Mouse (Mus musculus) fat pad, adult 2 months (tissue): ENCODE data around the gene Vps4b.

Experiments
- DNase-seq: peaks from one replicate; pipeline ENCODE4 v3.0.0-alpha.2; 2011; ENCODE audit warnings: low read depth, low spot score; ENCODE audit errors: extremely low read depth

Gene Vps4b

GRCm38 (mm10) chr1:106796542-106796924 is at the start of gene Vps4b:
Gene Vps4b (minus strand): TSS chr1:106796728.
- DNase-seq = peak; percentile 49

- no peak for DNase-seq
Observed at GRCm38 (mm10) chr1:106828784-106829183, 32.3 kb upstream of the Vps4b start.

GRCm38 (mm10) chr1:106822297-106822696 is 25.8 kb upstream of the Vps4b start:
- peak; percentile 88 for DNase-seq

GRCm38 (mm10) chr1:106818323-106818722 is 21.8 kb upstream of the Vps4b start:
- DNase-seq = no peak

GRCm38 (mm10) chr1:106816766-106817165 is 20.2 kb upstream of the Vps4b start:
- DNase-seq = no peak

- no peak for DNase-seq
Observed at GRCm38 (mm10) chr1:106815265-106815664, 18.7 kb upstream of the Vps4b start.

GRCm38 (mm10) chr1:106814864-106815263 is 18.3 kb upstream of the Vps4b start:
- no peak for DNase-seq

GRCm38 (mm10) chr1:106799931-106800330 is 3.4 kb upstream of the Vps4b start:
- no peak for DNase-seq

GRCm38 (mm10) chr1:106799406-106799805 is 2.9 kb upstream of the Vps4b start:
- DNase-seq = no peak

GRCm38 (mm10) chr1:106796987-106797779 is 655 bp upstream of the Vps4b start:
- no peak for DNase-seq

- DNase-seq = no peak
Observed at GRCm38 (mm10) chr1:106795634-106796541, 640 bp downstream of the Vps4b start.

GRCm38 (mm10) chr1:106774896-106775295 is 21.6 kb downstream of the Vps4b start:
- no peak for DNase-seq

- no peak for DNase-seq
Observed at GRCm38 (mm10) chr1:106774092-106774491, 22.4 kb downstream of the Vps4b start.

- DNase-seq = no peak
Observed at GRCm38 (mm10) chr1:106768773-106769172, 27.8 kb downstream of the Vps4b start.

- DNase-seq = peak; percentile 71
Observed at GRCm38 (mm10) chr1:106765771-106766170, 30.8 kb downstream of the Vps4b start.

GRCm38 (mm10) chr1:106764846-106765245 is 31.7 kb downstream of the Vps4b start:
- no peak for DNase-seq

GRCm38 (mm10) chr1:106764281-106764680 is 32.2 kb downstream of the Vps4b start:
- no peak for DNase-seq

GRCm38 (mm10) chr1:106760750-106761149 is 35.8 kb downstream of the Vps4b start:
- DNase-seq = peak; percentile 85

GRCm38 (mm10) chr1:106759572-106760435 is 36.7 kb downstream of the Vps4b start, which contains the start of gene Kdsr:
Gene Kdsr (minus strand): TSS chr1:106759727.
- peak; percentile 67 for DNase-seq

GRCm38 (mm10) chr1:106758734-106759571 is 37.6 kb downstream of the Vps4b start:
- DNase-seq = no peak
